Mouse (Mus musculus) cortical plate, adult 2 months (tissue): Measurements from ENCODE around the gene Gm49630.
"Not testable (repeated sequence)": the region's sequence is repeated elsewhere in the genome, so short reads cannot be mapped to it uniquely, and the experiment has no call there.

Experiments
- CTCF ChIP-seq: fragments of 200-500 bp; IDR thresholded peaks from 2 replicates; pipeline ENCODE4 v1.5.1; 2011; ENCODE audit warnings: mild to moderate bottlenecking, control low read depth, low read length; ENCODE audit not compliant: insufficient read depth; ENCODE audit errors: extremely low read depth
- POLR2A ChIP-seq: fragments of 200-500 bp; IDR thresholded peaks from 2 replicates; pipeline ENCODE4 v1.6.1; 2011; ENCODE audit warnings: mild to moderate bottlenecking, low read length, control low read depth; ENCODE audit not compliant: insufficient read depth; ENCODE audit errors: extremely low read depth

DNA sequence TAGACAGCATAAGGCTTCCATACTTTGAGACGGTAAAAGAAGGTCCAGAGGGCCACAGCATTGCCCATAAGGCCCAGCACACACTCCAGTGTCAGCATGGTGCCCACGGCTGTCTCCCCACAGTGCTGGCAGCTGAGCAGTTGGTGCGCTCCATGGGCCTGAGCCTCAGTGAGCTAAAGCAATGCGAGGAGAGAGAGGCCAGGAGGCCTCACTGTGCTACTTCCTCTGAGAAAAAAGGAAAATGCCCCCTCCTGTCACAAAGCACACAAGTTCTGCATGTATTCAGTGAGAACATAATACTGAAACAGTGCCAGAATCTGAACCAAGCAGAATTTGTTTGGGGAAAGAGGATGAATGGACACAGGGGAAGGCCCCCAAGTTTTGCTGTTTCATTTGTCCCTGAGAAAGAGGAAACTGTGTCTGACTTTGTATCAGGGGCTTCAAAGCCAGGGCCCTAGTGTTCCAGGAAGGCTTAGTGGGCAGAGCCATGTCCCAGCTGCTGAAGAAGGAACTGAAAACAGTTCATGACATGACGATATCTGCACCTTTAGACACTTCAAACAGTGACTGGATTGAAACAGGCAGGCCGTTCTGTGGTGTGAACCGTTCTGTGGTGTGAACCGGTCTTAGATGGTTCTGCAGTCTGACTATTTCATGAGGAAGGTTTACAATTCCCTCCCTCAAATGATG lies 55.9 kb downstream of the Gm49630 start:
- TF ChIP-seq POLR2A, CTCF: not testable (repeated sequence)
